Mouse (Mus musculus) forebrain, postnatal 0 days (tissue): ENCODE results near the gene Dyrk3. TPM values are rescaled to one million over a fixed set of nuclear protein-coding genes. Genes with fewer than 3 reads are reported as not detected.

Experiments used
- ATAC-seq: fragments of 200-750 bp; cut with Nextera tagmentation; 2 replicates; pipeline ENCODE4 v1.8.0; 2017; ENCODE audit warnings: mild to moderate bottlenecking, moderate library complexity
- DNase-seq: peaks from one replicate; pipeline ENCODE4 v3.0.0-alpha.2; 2015
- H3K27ac ChIP-seq: fragments of 300-500 bp; sonication (generic); 2 replicates; pipeline ENCODE4 v1.5.1; 2014; ENCODE audit warnings: low read depth, mild to moderate bottlenecking, antibody characterized with exemption, low read length, moderate library complexity, mixed read lengths
- H3K27me3 ChIP-seq: fragments of 300-500 bp; sonication (generic); 2 replicates; pipeline ENCODE4 v1.6.1; 2014; ENCODE audit warnings: mild to moderate bottlenecking, low read length, mixed read lengths; ENCODE audit not compliant: insufficient read depth
- H3K36me3 ChIP-seq: fragments of 300-500 bp; sonication (generic); 2 replicates; pipeline ENCODE4 v1.6.1; 2014; ENCODE audit warnings: mild to moderate bottlenecking, moderate library complexity; ENCODE audit not compliant: insufficient read depth
- H3K4me1 ChIP-seq: fragments of 300-500 bp; sonication (generic); 2 replicates; pipeline ENCODE4 v1.6.1; 2014; ENCODE audit warnings: antibody characterized with exemption; ENCODE audit not compliant: insufficient read depth
- H3K4me2 ChIP-seq: fragments of 300-500 bp; sonication (generic); 2 replicates; pipeline ENCODE4 v1.6.1; 2014; ENCODE audit warnings: low read depth, mild to moderate bottlenecking, moderate library complexity
- H3K4me3 ChIP-seq: fragments of 300-500 bp; sonication (generic); 2 replicates; pipeline ENCODE4 v1.5.1; 2014; ENCODE audit warnings: low read depth, low read length, mixed read lengths
- H3K9ac ChIP-seq: fragments of 300-500 bp; sonication (generic); 2 replicates; pipeline ENCODE4 v1.6.1; 2014; ENCODE audit warnings: mild to moderate bottlenecking
- H3K9me3 ChIP-seq: fragments of 300-500 bp; sonication (generic); 2 replicates; pipeline ENCODE4 v1.6.1; 2016; ENCODE audit warnings: low read length
- CTCF ChIP-seq: sonication (generic); IDR thresholded peaks from 2 replicates; pipeline ENCODE4 v1.5.1; 2016; ENCODE audit warnings: antibody characterized with exemption, control low read depth, low read depth
- WGBS: fragments of 180-500 bp; shearing (Covaris S2); extraction: QIAGEN DNeasy Blood & Tissue Kit; methylation state at CpG from one replicate; pipeline ENCODE4 v1.1.7; 2014; 5-methylcytosine and 5-hydroxymethylcytosine counted together
- polyA plus RNA-seq: library from polyadenylated mRNA; unstranded; fragments of >200 nt; fragmentation: Nextera tagmentation; extraction: Ambion mirVana; gene quantifications from 2 replicates; pipeline ENCODE4 v1.2.1, GENCODE M21; 2015
- total RNA-seq: library from RNA; depleted of rRNA; stranded (reverse); fragments of >200 nt; gene quantifications from 2 replicates; pipeline ENCODE4 v1.2.3, GENCODE M21; 2014

Dyrk3 gene
- total and polyA plus RNA-seq, 2 experiments from 2014 or later = 16.9 to 17.7 TPM

DNA sequence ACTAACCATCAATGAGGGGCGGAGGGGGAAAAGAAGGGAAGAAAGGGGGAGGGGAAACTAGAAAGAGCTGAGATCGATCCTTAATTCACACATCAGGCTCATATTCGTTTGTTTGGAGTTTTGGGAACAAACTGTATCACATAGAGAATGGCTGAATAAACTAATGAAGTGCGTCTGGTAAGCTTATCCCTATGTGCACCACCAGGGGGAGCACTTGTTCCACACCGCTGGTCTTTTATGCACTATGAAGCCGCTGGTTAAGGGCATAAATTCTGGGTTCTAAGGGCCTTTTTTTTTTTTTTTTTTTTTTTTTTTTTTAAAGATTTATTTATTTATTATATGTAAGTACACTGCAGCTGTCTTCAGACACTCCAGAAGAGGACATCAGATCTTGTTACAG lies 22.2 kb downstream of the Dyrk3 start:
- Histone ChIP-seq H3K9me3 (no peaks in the 10 kb centered on the region), H3K9ac (no peak overlapping the region), H3K4me2 (no peak overlapping the region), H3K27me3 (no peaks in the 10 kb centered on the region), H3K27ac (no peak overlapping the region), H3K36me3 (no peaks in the 10 kb centered on the region), H3K4me3 (no peak overlapping the region), H3K4me1 (0 out of 2 replicates have a peak, but pooled peaks cover 9% of the 10 kb centered on the region)
- ATAC-seq (peak; percentile 81), DNase-seq (peak; percentile 88)
- TF ChIP-seq CTCF = peak; percentile 86
- WGBS = 16% methylated on average over 6 of the region's 6 CpGs

DNA sequence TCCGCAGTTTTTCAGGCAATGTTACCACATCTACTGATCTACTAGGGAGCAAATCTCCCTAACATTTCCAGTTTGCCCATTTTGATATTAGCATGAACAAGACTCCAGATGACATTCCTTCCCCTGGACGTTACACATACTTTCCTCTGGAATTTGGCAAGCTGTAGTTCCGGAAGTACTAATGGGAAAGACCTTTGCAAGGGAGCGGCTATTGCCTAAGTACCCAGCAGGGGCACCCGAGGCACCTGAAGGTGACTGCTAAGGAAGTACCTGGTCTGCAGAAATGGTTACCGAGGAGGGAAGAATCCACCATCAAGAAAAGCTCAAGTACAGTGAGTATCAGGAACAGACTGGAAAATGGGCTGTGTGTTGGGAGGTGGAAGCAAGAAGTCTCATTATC lies 25.6 kb downstream of the Dyrk3 start:
- ATAC-seq (no peak), DNase-seq (no peak)
- H3K9ac ChIP-seq = no peak overlapping the region
- no peak overlapping the region for H3K27ac ChIP-seq
- H3K9me3 ChIP-seq = no peaks in the 10 kb centered on the region
- no peaks in the 10 kb centered on the region for H3K27me3 ChIP-seq
- H3K4me1 ChIP-seq = 0 out of 2 replicates have a peak, but pooled peaks cover 9% of the 10 kb centered on the region
- TF ChIP-seq CTCF = peak; percentile 15; the same call in 1 of the 2 replicates
- H3K36me3 ChIP-seq = no peaks in the 10 kb centered on the region
- H3K4me2 ChIP-seq = no peak overlapping the region
- no peak overlapping the region for H3K4me3 ChIP-seq
- WGBS = 44% methylated on average over 6 of the region's 6 CpGs

DNA sequence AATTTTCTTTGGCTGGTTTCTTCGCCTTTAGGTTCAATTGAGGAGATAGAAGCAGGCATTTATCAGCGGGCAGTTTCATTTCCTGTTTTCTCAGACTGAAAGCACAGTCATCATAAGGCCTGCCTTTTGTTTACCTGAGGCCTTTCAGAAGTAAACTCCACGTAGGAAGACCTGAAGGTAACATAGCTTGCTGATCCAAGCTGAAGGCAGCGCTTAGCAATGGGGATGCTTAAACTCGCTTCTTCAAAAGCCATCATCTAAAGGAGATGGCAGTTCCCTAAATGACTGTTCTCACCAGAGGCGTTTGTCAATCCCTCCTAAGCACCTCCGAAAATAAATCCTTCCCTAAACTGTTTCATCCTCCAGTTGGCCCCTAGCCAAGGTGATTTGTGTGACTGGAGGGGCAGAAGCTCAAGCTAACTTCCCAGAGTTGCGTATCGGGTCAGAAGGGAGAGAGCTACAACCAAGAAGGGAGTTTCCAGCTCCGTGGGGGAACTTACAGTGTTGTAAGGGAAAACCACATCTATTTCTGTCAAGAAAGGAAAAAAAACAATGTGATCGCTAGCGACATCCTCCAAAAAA lies 27.5 kb downstream of the Dyrk3 start:
- 73% methylated on average over 12 of the region's 12 CpGs for WGBS
- ATAC-seq (no peak), DNase-seq (no peak)
- no peak overlapping the region for H3K4me3 ChIP-seq
- no peak overlapping the region for H3K9ac ChIP-seq
- TF ChIP-seq CTCF = no peak
- no peaks in the 10 kb centered on the region for H3K27me3 ChIP-seq
- no peak overlapping the region for H3K27ac ChIP-seq
- no peaks in the 10 kb centered on the region for H3K4me1 ChIP-seq
- H3K36me3 ChIP-seq = no peaks in the 10 kb centered on the region
- H3K9me3 ChIP-seq = no peaks in the 10 kb centered on the region
- H3K4me2 ChIP-seq = no peak overlapping the region

DNA sequence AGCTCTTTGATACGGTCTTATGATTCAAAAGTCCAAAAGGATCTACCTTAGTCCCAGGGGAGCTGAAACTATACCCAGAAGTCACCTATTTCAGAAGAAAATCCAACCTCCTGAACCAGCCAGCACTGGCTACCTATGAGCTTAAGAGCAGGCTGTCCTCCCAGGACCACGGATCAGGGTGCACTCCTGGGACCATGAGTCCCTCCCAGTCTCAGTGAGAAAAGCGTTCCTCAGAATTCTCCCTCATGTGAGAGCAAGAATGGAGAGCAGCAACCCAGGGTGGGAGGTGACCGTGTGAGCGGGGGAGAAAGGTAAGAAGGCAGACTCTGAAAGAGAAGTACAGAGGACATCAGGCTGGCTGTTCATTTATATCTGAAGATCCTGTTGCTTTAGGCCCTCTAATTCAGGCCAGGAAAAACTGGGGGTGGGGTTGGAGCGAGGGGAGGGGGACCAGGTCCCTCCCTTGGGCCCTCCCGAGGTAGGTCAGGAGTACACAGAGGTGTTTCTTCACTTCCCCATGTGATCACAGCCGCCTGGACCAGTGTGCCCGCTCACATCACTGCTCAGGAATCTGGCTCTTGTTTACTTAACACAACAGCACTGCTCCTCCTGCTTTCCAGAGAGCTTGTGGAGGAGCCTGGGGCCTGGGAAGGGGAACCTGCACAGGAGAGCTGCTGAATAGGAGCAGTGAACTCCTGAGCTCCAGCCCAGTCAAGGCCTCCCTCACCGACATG lies 30.4 kb downstream of the Dyrk3 start:
- WGBS = 70% methylated on average over 10 of the region's 10 CpGs
- DNase-seq = no peak
- H3K36me3 ChIP-seq = no peaks in the 10 kb centered on the region
- H3K4me2 ChIP-seq = no peak overlapping the region
- TF ChIP-seq CTCF = no peak
- H3K4me1 ChIP-seq = no peaks in the 10 kb centered on the region
- no peak overlapping the region for H3K9ac ChIP-seq
- ATAC-seq = no peak
- no peak overlapping the region for H3K4me3 ChIP-seq
- H3K9me3 ChIP-seq = no peaks in the 10 kb centered on the region
- no peaks in the 10 kb centered on the region for H3K27me3 ChIP-seq
- no peak overlapping the region for H3K27ac ChIP-seq

DNA sequence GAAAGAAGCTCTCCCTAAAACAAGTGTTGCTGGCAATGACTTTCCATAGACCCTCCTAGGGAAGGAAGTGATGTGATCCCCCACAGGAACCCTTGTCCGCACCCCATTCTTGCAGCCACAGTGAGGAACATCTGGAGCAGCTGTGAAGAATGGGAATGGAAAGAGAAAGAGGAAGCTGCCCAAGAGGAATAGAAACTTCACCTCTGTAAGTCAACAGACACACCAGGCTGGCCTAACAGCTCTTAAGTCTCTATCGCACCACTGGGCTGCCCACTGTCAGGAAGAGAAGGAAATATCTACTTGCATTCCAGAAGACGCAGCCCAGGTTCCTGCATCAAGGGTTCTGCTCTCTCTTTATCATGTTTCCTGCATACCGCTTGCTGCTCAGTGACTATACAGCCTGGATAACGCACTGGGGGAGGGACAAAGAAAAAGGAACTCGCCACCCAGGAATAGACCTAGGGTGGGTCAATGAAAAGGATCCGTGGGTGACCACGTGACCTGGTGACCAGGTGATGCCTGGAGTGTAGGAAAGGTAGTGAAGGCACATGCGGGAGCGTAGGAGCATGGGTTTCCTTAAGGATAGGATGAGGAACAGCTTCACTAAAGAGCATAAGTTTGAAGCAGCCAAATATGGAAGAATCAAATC lies 34.2 kb downstream of the Dyrk3 start:
- ATAC-seq = no peak
- no peak overlapping the region for H3K4me3 ChIP-seq
- no peak overlapping the region for H3K27ac ChIP-seq
- H3K4me1 ChIP-seq = no peaks in the 10 kb centered on the region
- 86% methylated on average over 10 of the region's 10 CpGs for WGBS
- no peaks in the 10 kb centered on the region for H3K27me3 ChIP-seq
- DNase-seq = no peak
- TF ChIP-seq CTCF = no peak
- no peak overlapping the region for H3K4me2 ChIP-seq
- H3K36me3 ChIP-seq = no peaks in the 10 kb centered on the region
- H3K9me3 ChIP-seq = no peaks in the 10 kb centered on the region
- no peak overlapping the region for H3K9ac ChIP-seq

DNA sequence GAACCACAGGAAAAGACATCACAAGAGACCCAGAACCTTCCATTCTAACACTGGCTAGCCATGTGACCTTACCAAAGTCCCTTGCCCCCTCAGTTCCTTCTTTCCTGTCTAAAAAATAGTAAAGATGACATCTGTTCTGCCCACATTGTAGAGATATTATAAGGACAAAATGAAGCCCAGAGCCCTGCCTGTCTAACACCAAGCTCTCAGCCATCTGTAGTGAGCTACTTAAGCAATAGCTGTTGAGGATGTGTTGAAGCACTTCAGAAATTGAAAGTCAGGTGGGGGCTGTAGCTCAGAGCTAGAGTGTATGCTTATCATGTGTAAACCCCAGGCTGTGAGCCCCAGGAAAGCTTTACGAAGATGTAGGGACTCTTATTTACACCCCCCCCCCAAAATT lies 37.3 kb downstream of the Dyrk3 start:
- H3K36me3 ChIP-seq = no peaks in the 10 kb centered on the region
- ATAC-seq (no peak), DNase-seq (no peak)
- H3K27ac ChIP-seq = no peak overlapping the region
- H3K4me1 ChIP-seq = peaks cover 12% of the 10 kb centered on the region; the same call in 1 of the 2 replicates
- no peak for TF ChIP-seq CTCF
- no peak overlapping the region for H3K4me2 ChIP-seq
- 63% methylated on average over 1 of the region's 1 CpGs for WGBS
- H3K4me3 ChIP-seq = no peak overlapping the region
- H3K27me3 ChIP-seq = no peaks in the 10 kb centered on the region
- H3K9me3 ChIP-seq = no peaks in the 10 kb centered on the region
- H3K9ac ChIP-seq = no peak overlapping the region

DNA sequence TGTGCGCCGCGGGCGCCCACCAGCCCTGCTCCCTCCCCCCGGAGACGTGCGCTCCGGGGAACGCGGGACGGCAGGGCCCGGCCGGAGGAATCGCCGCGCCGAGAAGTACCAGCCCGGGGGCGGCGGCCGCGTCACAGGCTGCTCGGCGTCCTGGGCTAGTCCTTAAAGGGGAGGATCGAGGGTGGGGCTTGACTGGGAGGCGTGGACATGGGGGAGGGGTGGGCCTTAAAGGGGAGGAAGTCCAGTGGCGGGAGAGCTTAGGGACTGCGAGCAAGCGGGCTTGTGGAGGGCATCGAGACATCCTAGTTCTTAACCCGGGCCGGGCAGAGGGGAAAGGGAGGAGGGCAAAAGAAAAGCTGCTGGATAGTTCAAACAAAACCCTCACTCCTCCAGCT lies 40.4 kb downstream of the Dyrk3 start, which contains the start of gene Mapkapk2:
Gene Mapkapk2, minus strand, starts transcription at position 127 of the 395 bp plus-strand sequence.
- H3K9me3 ChIP-seq = no peaks in the 10 kb centered on the region
- no peaks in the 10 kb centered on the region for H3K27me3 ChIP-seq
- peaks cover 15% of the 10 kb centered on the region; the same call in 1 of the 2 replicates for H3K4me1 ChIP-seq
- 1% methylated on average over 24 of the region's 32 CpGs for WGBS
- TF ChIP-seq CTCF = no peak
- H3K27ac ChIP-seq = peak within 1 kb of the TSS; percentile 76
- H3K4me3 ChIP-seq = peak within 1 kb of the TSS; percentile 94
- H3K36me3 ChIP-seq = no peaks in the 10 kb centered on the region
- peak; percentile 95 for ATAC-seq
- H3K9ac ChIP-seq = peak within 1 kb of the TSS; percentile 62
- H3K4me2 ChIP-seq = peak within 1 kb of the TSS; percentile 78
- peak; percentile 91 for DNase-seq
